Mouse (Mus musculus): ENCODE measurements around the gene Capzb.

GRCm38 (mm10) chr4:139216566-139216965, 23.9 kb downstream of the Capzb start:
- no peak for TF ChIP-seq CTCF (IDR thresholded peaks at IDR 0.05; ENCODE audit: borderline replicate concordance, control insufficient read depth, extremely low read depth, insufficient read depth, low read length, poor library complexity)
- no peak for TF ChIP-seq POLR2A (IDR thresholded peaks at IDR 0.05; ENCODE audit: control insufficient read depth, extremely low read depth, insufficient read depth, low read length, poor library complexity)
